8 mouse cellular contexts compared by ENCODE assay signal in genomic region chr2:170155089-170155740, GRCm38 (mm10). TPM values are rescaled to one million over a fixed set of nuclear protein-coding genes. Genes with fewer than 3 reads are reported as not detected.
DNase-seq lines count a peak whose midpoint lies in the region; ATAC-seq lines count a peak whose summit lies in the region.

No protein-coding gene starts in this region.

- WGBS in embryonic facial prominence, embryonic 12.5 days, result 9% methylated on average over 18 of the region's 18 CpGs
- WGBS in heart, embryonic 10.5 days, result 5% methylated on average over 18 of the region's 18 CpGs
- WGBS in neural tube, embryonic 12.5 days, result 12% methylated on average over 18 of the region's 18 CpGs

- H3K9ac ChIP-seq in embryonic facial prominence, embryonic 12.5 days, result peak overlapping the region; percentile 34
- peak overlapping the region; percentile 38 for H3K9ac ChIP-seq in neural tube, embryonic 12.5 days

- peak overlapping the region; percentile 64 for H3K4me2 ChIP-seq in embryonic facial prominence, embryonic 12.5 days (replicated peaks)
- H3K4me2 ChIP-seq in neural tube, embryonic 12.5 days (replicated peaks), result peak overlapping the region; percentile 67

- no peak for ATAC-seq in embryonic facial prominence, embryonic 12.5 days (ENCODE audit: insufficient number of reproducible peaks, insufficient read depth, low FRiP score, low TSS enrichment)
- 0 out of 2 replicates have a peak, but pooled peaks have one; percentile 25 for ATAC-seq in neural tube, embryonic 12.5 days (ENCODE audit: low FRiP score, low read depth)

- 0 out of 2 replicates have a peak overlapping the region, but pooled peaks have one; percentile 31 for H3K27ac ChIP-seq in embryonic facial prominence, embryonic 12.5 days
- H3K27ac ChIP-seq in heart, embryonic 10.5 days, result peak overlapping the region; percentile 92
- no peak overlapping the region for H3K27ac ChIP-seq in neural tube, embryonic 12.5 days

- peak overlapping the region; percentile 20 for H3K4me3 ChIP-seq in embryonic facial prominence, embryonic 12.5 days
- peak overlapping the region; percentile 58 for H3K4me3 ChIP-seq in heart, embryonic 10.5 days
- peak overlapping the region; percentile 23 for H3K4me3 ChIP-seq in neural tube, embryonic 12.5 days

- no peaks in the 10 kb centered on the region for H3K9me3 ChIP-seq in embryonic facial prominence, embryonic 12.5 days
- no peaks in the 10 kb centered on the region for H3K9me3 ChIP-seq in heart, embryonic 10.5 days
- H3K9me3 ChIP-seq in neural tube, embryonic 12.5 days, result no peaks in the 10 kb centered on the region

- H3K36me3 ChIP-seq in embryonic facial prominence, embryonic 12.5 days, result no peaks in the 10 kb centered on the region
- H3K36me3 ChIP-seq in heart, embryonic 10.5 days, result no peaks in the 10 kb centered on the region
- no peaks in the 10 kb centered on the region for H3K36me3 ChIP-seq in neural tube, embryonic 12.5 days

- no peaks in the 10 kb centered on the region for H3K27me3 ChIP-seq in embryonic facial prominence, embryonic 12.5 days
- H3K27me3 ChIP-seq in heart, embryonic 10.5 days (ENCODE audit: insufficient read depth, poor library complexity, severe bottlenecking), result no peaks in the 10 kb centered on the region
- no peaks in the 10 kb centered on the region; the same call in 1 of the 2 replicates for H3K27me3 ChIP-seq in neural tube, embryonic 12.5 days (replicated peaks)

- peaks cover 16% of the 10 kb centered on the region; the same call in 1 of the 2 replicates for H3K4me1 ChIP-seq in embryonic facial prominence, embryonic 12.5 days
- peaks cover 34% of the 10 kb centered on the region for H3K4me1 ChIP-seq in heart, embryonic 10.5 days
- peaks cover 14% of the 10 kb centered on the region; the same call in 1 of the 2 replicates for H3K4me1 ChIP-seq in neural tube, embryonic 12.5 days

- peak; percentile 76 for DNase-seq in 3134 (ENCODE audit: extremely low read depth, insufficient read length, low spot score)
- peak; percentile 92 for DNase-seq in MEL-GATA-1-ER (ENCODE audit: extremely low read depth, low read depth)
- peak; percentile 89 for DNase-seq in heart, embryonic 10.5 days (ENCODE audit: low spot score)
- peak; percentile 55 to 62 for DNase-seq in kidney, adult 8-10 months
- peak; percentile 78 to 81 for DNase-seq in lung, adult 18-20 months
- DNase-seq in thymus, postnatal 0 days (ENCODE audit: low spot score), result peak; percentile 76

RNA-seq across cellular contexts. Expression of gene Zfp217, which starts 7.3 kb away (rescaled TPM):
- 4.5 and 4.9 TPM in 2 replicates for polyA plus RNA-seq in embryonic facial prominence, embryonic 12.5 days (2016; fragmentation: Nextera tagmentation; extraction: Ambion mirVana)
- polyA plus RNA-seq in heart, embryonic 10.5 days (2016; fragmentation: Nextera tagmentation; extraction: Ambion mirVana), result 3.2 and 3.7 TPM in 2 replicates
- polyA plus RNA-seq in neural tube, embryonic 12.5 days (2016; fragmentation: Nextera tagmentation; extraction: Ambion mirVana), result 2.3 and 2.5 TPM in 2 replicates
- polyA plus RNA-seq in thymus, postnatal 0 days (2015; fragmentation: Nextera tagmentation; extraction: Ambion mirVana), result 5.8 and 6.9 TPM in 2 replicates
